In the genomic region with DNA sequence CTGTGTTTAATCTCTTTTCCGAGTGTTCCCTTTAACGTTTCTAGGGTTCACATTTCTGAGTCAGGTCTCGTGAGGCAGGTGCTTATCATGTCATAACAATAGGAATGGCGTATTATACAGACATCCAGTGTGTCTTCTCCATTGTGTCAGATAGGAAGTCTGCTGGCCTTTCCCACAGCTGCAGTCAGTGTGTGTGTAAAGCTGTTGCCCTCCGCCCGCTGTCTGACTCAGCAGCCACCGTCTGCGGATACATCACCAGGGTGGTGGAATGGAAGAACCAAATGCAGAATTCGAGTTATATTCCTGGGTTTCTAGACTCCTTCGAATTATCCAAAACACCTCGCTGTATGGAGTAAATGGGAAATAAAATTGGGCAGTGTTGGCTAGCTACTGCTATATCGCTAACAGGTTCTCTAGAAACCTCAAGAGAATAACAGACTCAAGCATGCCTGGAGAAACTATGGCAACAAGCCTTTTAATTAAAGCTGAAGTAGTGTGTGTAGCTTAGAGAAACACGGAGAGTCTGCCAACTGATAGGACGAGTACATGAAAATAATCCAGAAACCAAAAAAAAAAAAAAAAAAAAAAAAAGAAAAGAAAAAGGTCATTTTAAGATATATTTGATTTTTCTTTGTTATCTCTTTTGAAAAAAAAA, we compare ENCODE assay signal across 15 mouse cellular contexts. TPM values are rescaled to one million over a fixed set of nuclear protein-coding genes. Genes with fewer than 3 reads are reported as not detected.
DNase-seq lines count a peak whose midpoint lies in the region; ATAC-seq lines count a peak whose summit lies in the region.
"Had no signal": no experiment of that assay in that cellular context is flagged by ENCODE, and none has a peak within 500 bp of the region (broad histone marks: within the 10 kb centered on the region; RNA-seq: fewer than 3 reads in every experiment).

No protein-coding gene starts in this region.

- H3K9me3 ChIP-seq in forebrain, embryonic 12.5 days = no peaks in the 10 kb centered on the region
- no peaks in the 10 kb centered on the region for H3K9me3 ChIP-seq in forebrain, embryonic 10.5 days
- no peaks in the 10 kb centered on the region for H3K9me3 ChIP-seq in midbrain, embryonic 11.5 days (ENCODE audit: control insufficient read depth, low read length)
- no peaks in the 10 kb centered on the region for H3K9me3 ChIP-seq in midbrain, embryonic 10.5 days (replicated peaks)
- no peaks in the 10 kb centered on the region for H3K9me3 ChIP-seq in hindbrain, embryonic 13.5 days
- H3K9me3 ChIP-seq in midbrain, embryonic 15.5 days = no peaks in the 10 kb centered on the region
- H3K9me3 ChIP-seq: embryonic facial prominence, embryonic 10.5 days; heart, embryonic 12.5 days; lung, embryonic 15.5 days had no signal

- no peak for DNase-seq in forebrain, embryonic 10.5 days (ENCODE audit: extremely low spot score, low spot score)
- no peak for DNase-seq in midbrain, embryonic 11.5 days (ENCODE audit: low spot score, missing footprints)
- no peak for DNase-seq in midbrain, embryonic 10.5 days (ENCODE audit: low spot score)
- DNase-seq in heart, postnatal 4 days = no peak
- DNase-seq in layer of hippocampus, postnatal 10 days (ENCODE audit: low spot score in 2 of 2) = no peak
- DNase-seq: thymus, adult 18-20 months had no signal

- H3K27ac ChIP-seq in forebrain, embryonic 12.5 days = 0 out of 2 replicates have a peak overlapping the region, but pooled peaks have one; percentile 5
- no peak overlapping the region for H3K27ac ChIP-seq in forebrain, embryonic 10.5 days
- H3K27ac ChIP-seq in midbrain, embryonic 11.5 days (ENCODE audit: low read depth, low read length) = no peak overlapping the region
- H3K27ac ChIP-seq in midbrain, embryonic 10.5 days (replicated peaks) = no peak overlapping the region
- no peak overlapping the region for H3K27ac ChIP-seq in hindbrain, embryonic 13.5 days
- peak overlapping the region; percentile 45 for H3K27ac ChIP-seq in midbrain, embryonic 15.5 days
- H3K27ac ChIP-seq: embryonic facial prominence, embryonic 10.5 days; lung, embryonic 15.5 days; macrophage had no signal

- ATAC-seq in forebrain, embryonic 12.5 days (ENCODE audit: low FRiP score) = peak; percentile 20; the same call in 1 of the 2 replicates
- 0 out of 2 replicates have a peak, but pooled peaks have one; percentile 52 for ATAC-seq in midbrain, embryonic 11.5 days (ENCODE audit: low FRiP score)
- peak; percentile 68 for ATAC-seq in hindbrain, embryonic 13.5 days (ENCODE audit: low FRiP score)
- ATAC-seq in midbrain, embryonic 15.5 days (replicated peaks) = peak; percentile 78
- ATAC-seq: intestine, embryonic 16.5 days had no signal

- H3K9ac ChIP-seq in forebrain, embryonic 12.5 days = no peak overlapping the region
- no peak overlapping the region for H3K9ac ChIP-seq in midbrain, embryonic 11.5 days (ENCODE audit: low read length)
- H3K9ac ChIP-seq in hindbrain, embryonic 13.5 days = no peak overlapping the region
- no peak overlapping the region for H3K9ac ChIP-seq in midbrain, embryonic 15.5 days
- H3K9ac ChIP-seq: heart, embryonic 12.5 days; lung, embryonic 15.5 days had no signal

- H3K36me3 ChIP-seq in forebrain, embryonic 12.5 days (replicated peaks) = no peaks in the 10 kb centered on the region
- H3K36me3 ChIP-seq in forebrain, embryonic 10.5 days (replicated peaks) = no peaks in the 10 kb centered on the region
- H3K36me3 ChIP-seq in midbrain, embryonic 11.5 days (ENCODE audit: control insufficient read depth, insufficient read depth, low read length) = no peaks in the 10 kb centered on the region
- H3K36me3 ChIP-seq in midbrain, embryonic 10.5 days = no peaks in the 10 kb centered on the region
- H3K36me3 ChIP-seq in hindbrain, embryonic 13.5 days = no peaks in the 10 kb centered on the region
- H3K36me3 ChIP-seq in midbrain, embryonic 15.5 days (replicated peaks) = no peaks in the 10 kb centered on the region
- H3K36me3 ChIP-seq: embryonic facial prominence, embryonic 10.5 days; heart, embryonic 12.5 days; lung, embryonic 15.5 days had no signal

- no peak overlapping the region for H3K4me3 ChIP-seq in forebrain, embryonic 12.5 days (replicated peaks)
- H3K4me3 ChIP-seq in forebrain, embryonic 10.5 days = no peak overlapping the region
- no peak overlapping the region for H3K4me3 ChIP-seq in midbrain, embryonic 11.5 days (ENCODE audit: low read depth, low read length)
- H3K4me3 ChIP-seq in midbrain, embryonic 10.5 days = no peak overlapping the region
- no peak overlapping the region for H3K4me3 ChIP-seq in hindbrain, embryonic 13.5 days
- H3K4me3 ChIP-seq in midbrain, embryonic 15.5 days = no peak overlapping the region
- H3K4me3 ChIP-seq: embryonic facial prominence, embryonic 10.5 days; heart, embryonic 12.5 days; lung, embryonic 15.5 days had no signal

- peaks cover 12% of the 10 kb centered on the region for H3K4me1 ChIP-seq in forebrain, embryonic 12.5 days
- peaks cover 16% of the 10 kb centered on the region for H3K4me1 ChIP-seq in forebrain, embryonic 10.5 days
- 0 out of 2 replicates have a peak, but pooled peaks cover 5% of the 10 kb centered on the region for H3K4me1 ChIP-seq in midbrain, embryonic 11.5 days (ENCODE audit: control insufficient read depth, insufficient read depth, low read length)
- peaks cover 17% of the 10 kb centered on the region for H3K4me1 ChIP-seq in midbrain, embryonic 10.5 days
- peaks cover 5% of the 10 kb centered on the region; the same call in 1 of the 2 replicates for H3K4me1 ChIP-seq in hindbrain, embryonic 13.5 days (replicated peaks)
- peaks cover 5% of the 10 kb centered on the region; the same call in 1 of the 2 replicates for H3K4me1 ChIP-seq in midbrain, embryonic 15.5 days
- H3K4me1 ChIP-seq: heart, embryonic 12.5 days; lung, embryonic 15.5 days had no signal

- H3K27me3 ChIP-seq in forebrain, embryonic 12.5 days = no peaks in the 10 kb centered on the region
- no peaks in the 10 kb centered on the region for H3K27me3 ChIP-seq in forebrain, embryonic 10.5 days (ENCODE audit: poor library complexity, severe bottlenecking)
- H3K27me3 ChIP-seq in midbrain, embryonic 11.5 days (ENCODE audit: control insufficient read depth, insufficient read depth, low read length) = no peaks in the 10 kb centered on the region
- H3K27me3 ChIP-seq in midbrain, embryonic 10.5 days (ENCODE audit: low read depth, poor library complexity, severe bottlenecking) = no peaks in the 10 kb centered on the region
- H3K27me3 ChIP-seq in hindbrain, embryonic 13.5 days = no peaks in the 10 kb centered on the region
- no peaks in the 10 kb centered on the region for H3K27me3 ChIP-seq in midbrain, embryonic 15.5 days (replicated peaks)
- H3K27me3 ChIP-seq: heart, embryonic 12.5 days; lung, embryonic 15.5 days had no signal

- H3K4me2 ChIP-seq in forebrain, embryonic 12.5 days = no peak overlapping the region
- H3K4me2 ChIP-seq in midbrain, embryonic 11.5 days = no peak overlapping the region
- 0 out of 2 replicates have a peak overlapping the region, but pooled peaks have one; percentile 4 for H3K4me2 ChIP-seq in hindbrain, embryonic 13.5 days
- H3K4me2 ChIP-seq in midbrain, embryonic 15.5 days = no peak overlapping the region
- H3K4me2 ChIP-seq: heart, embryonic 12.5 days; liver, embryonic 11.5 days; lung, embryonic 15.5 days had no signal

- WGBS in forebrain, embryonic 12.5 days = 82% methylated on average over 14 of the region's 14 CpGs
- WGBS in forebrain, embryonic 10.5 days = 87% methylated on average over 14 of the region's 14 CpGs
- WGBS in midbrain, embryonic 11.5 days = 81% methylated on average over 14 of the region's 14 CpGs
- WGBS in midbrain, embryonic 10.5 days = 84% methylated on average over 14 of the region's 14 CpGs
- 64% methylated on average over 14 of the region's 14 CpGs for WGBS in hindbrain, embryonic 13.5 days
- WGBS in midbrain, embryonic 15.5 days = 56% methylated on average over 14 of the region's 14 CpGs

RNA-seq across cellular contexts. Expression of a gene that starts 24.9 kb away (rescaled TPM):
- polyA plus RNA-seq in forebrain, embryonic 12.5 days (2016; fragmentation: Nextera tagmentation; extraction: Ambion mirVana) = 26.8 and 30.8 TPM in 2 replicates
- 11.3 and 11.9 TPM in 2 replicates for polyA plus RNA-seq in forebrain, embryonic 10.5 days (2016; fragmentation: Nextera tagmentation; extraction: Ambion mirVana)
- polyA plus RNA-seq in midbrain, embryonic 11.5 days (2014; fragmentation: Nextera tagmentation; extraction: Ambion mirVana) = 33.3 and 38.6 TPM in 2 replicates
- 18.8 and 25.8 TPM in 2 replicates for polyA plus RNA-seq in midbrain, embryonic 10.5 days (2016; fragmentation: Nextera tagmentation; extraction: Ambion mirVana)
- polyA plus RNA-seq in hindbrain, embryonic 13.5 days (2015; fragmentation: Nextera tagmentation; extraction: Ambion mirVana) = 37.3 and 37.7 TPM in 2 replicates
- polyA plus RNA-seq in midbrain, embryonic 15.5 days (2015; fragmentation: Nextera tagmentation; extraction: Ambion mirVana) = 38.7 and 43.0 TPM in 2 replicates
- total RNA-seq in heart, postnatal 4 days (2021) = 100 to 1,000 TPM; 238 TPM
- total RNA-seq in layer of hippocampus, postnatal 10 days (2021) = 100 to 1,000 TPM; 202 to 225 TPM

RNA-seq across cellular contexts. Expression of a gene that starts 25.4 kb away (rescaled TPM):
- 3.7 and 3.9 TPM in 2 replicates for polyA plus RNA-seq in forebrain, embryonic 12.5 days (2016; fragmentation: Nextera tagmentation; extraction: Ambion mirVana)
- 1.5 and 2.0 TPM in 2 replicates for polyA plus RNA-seq in forebrain, embryonic 10.5 days (2016; fragmentation: Nextera tagmentation; extraction: Ambion mirVana)
- polyA plus RNA-seq in midbrain, embryonic 11.5 days (2014; fragmentation: Nextera tagmentation; extraction: Ambion mirVana) = 2.0 and 3.9 TPM in 2 replicates
- polyA plus RNA-seq in midbrain, embryonic 10.5 days (2016; fragmentation: Nextera tagmentation; extraction: Ambion mirVana) = 1.5 and 1.7 TPM in 2 replicates
- polyA plus RNA-seq in hindbrain, embryonic 13.5 days (2015; fragmentation: Nextera tagmentation; extraction: Ambion mirVana) = 20.5 and 22.9 TPM in 2 replicates
- polyA plus RNA-seq in midbrain, embryonic 15.5 days (2015; fragmentation: Nextera tagmentation; extraction: Ambion mirVana) = 45.6 and 48.4 TPM in 2 replicates
- 1 to 10 TPM; 4.5 to 6.8 TPM for total RNA-seq in heart, postnatal 4 days (2021)
- total RNA-seq in layer of hippocampus, postnatal 10 days (2021) = 100 to 1,000 TPM; 106 to 117 TPM

Comparison
In these comparisons a context has a peak if more than half of its experiments do, and no peak if none do; other contexts are left out.
1. H3K27ac ChIP-seq: peak in forebrain, embryonic 12.5 days (single experiment) and midbrain, embryonic 15.5 days (single experiment); none in forebrain, embryonic 10.5 days (single experiment), midbrain, embryonic 11.5 days (single experiment), midbrain, embryonic 10.5 days (single experiment) and hindbrain, embryonic 13.5 days (single experiment).
2. ATAC-seq: peak in every context shown above with its lines; median percentile 78 in midbrain, embryonic 15.5 days; 68 in hindbrain, embryonic 13.5 days; 52 in midbrain, embryonic 11.5 days; 20 in forebrain, embryonic 12.5 days.